Mouse (Mus musculus) erythroid progenitor cell, adult 5-6 weeks (primary cell): Measurements from ENCODE around the gene Jrkl. TPM values are rescaled to one million over a fixed set of nuclear protein-coding genes. Genes with fewer than 3 reads are reported as not detected.

Experiments
- total RNA-seq, 2 experiments: library from RNA; stranded (forward) in 1 of 2; stranded (reverse) in 1 of 2; fragments of 150-400 nt in 1 of 2; fragments of 186-747, 209-891 nt in 1 of 2; gene quantifications; 2 replicates each; pipeline versions ENCODE4 v1.2.3 to v1.2.4; 2015 to 2017; ENCODE audit warnings: low replicate concordance in 2 of 2

Jrkl gene
- total RNA-seq, 2 experiments from 2014 or later = 7.1 to 12.7 TPM

Other genes with a start within 250 kb of the Jrkl start
- gene Ccdc82, start 1.1 kb upstream of the Jrkl start, total RNA-seq (2015; ENCODE audit: low replicate concordance) = 98.7 and 107 TPM in 2 replicates
- gene Ccdc82, start 1.1 kb upstream of the Jrkl start, total RNA-seq (2017; ENCODE audit: low replicate concordance) = 107 and 139 TPM in 2 replicates
- 1.1 TPM in 1 of 2 replicates, not detected in the other for gene Maml2, start 52.1 kb upstream of the Jrkl start, total RNA-seq (2015; ENCODE audit: low replicate concordance)
- gene Maml2, start 52.1 kb upstream of the Jrkl start, total RNA-seq (2017; ENCODE audit: low replicate concordance) = 0.45 and 0.90 TPM in 2 replicates
- not detected in 2 replicates for gene Gm17571, start 200.9 kb upstream of the Jrkl start, total RNA-seq (2015; ENCODE audit: low replicate concordance)
- not detected in 2 replicates for gene Gm17571, start 200.9 kb upstream of the Jrkl start, total RNA-seq (2017; ENCODE audit: low replicate concordance)